Mouse (Mus musculus) lung, postnatal 0 days (tissue): Measurements from ENCODE around the gene Sox15.

Experiments used
- CTCF ChIP-seq: IDR thresholded peaks from 2 replicates; pipeline ENCODE4 v1.5.1; 2016; ENCODE audit warnings: antibody characterized with exemption, mild to moderate bottlenecking
- EP300 ChIP-seq: IDR thresholded peaks from 2 replicates; pipeline ENCODE4 v1.6.1; 2016; ENCODE audit warnings: antibody characterized with exemption, mild to moderate bottlenecking, control low read depth

- TF ChIP-seq CTCF: no peak
- TF ChIP-seq EP300: no peak
These were observed 38.3 kb upstream of the Sox15 start for GRCm38 (mm10) chr11:69616781-69617180.
